Mouse (Mus musculus) hindbrain, embryonic 13.5 days (tissue): ENCODE measurements at regions not wholly inside any gene's neighbourhood (a gene's known extent, or its start where the extent isn't known, plus 50 kb on each side); places are given as distances from the start of the nearest gene placed in this dataset.

ENCODE experiments used
- ATAC-seq: fragments of 200-750 bp; cut with Nextera tagmentation; 2 replicates; pipeline ENCODE4 v1.8.0; 2017; ENCODE audit warnings: moderate TSS enrichment; ENCODE audit not compliant: low FRiP score
- H3K27ac ChIP-seq: fragments of 300-500 bp; sonication (generic); 2 replicates; pipeline ENCODE4 v1.5.1; 2015; ENCODE audit warnings: inconsistent platforms, mild to moderate bottlenecking, moderate library complexity
- H3K27me3 ChIP-seq: fragments of 300-500 bp; sonication (generic); 2 replicates; pipeline ENCODE4 v1.6.1; 2015; ENCODE audit warnings: mild to moderate bottlenecking, inconsistent platforms
- H3K36me3 ChIP-seq: fragments of 300-500 bp; sonication (generic); 2 replicates; pipeline ENCODE4 v1.6.1; 2015; ENCODE audit warnings: mild to moderate bottlenecking, inconsistent platforms
- H3K4me1 ChIP-seq: fragments of 300-500 bp; sonication (generic); replicated peaks from 2 replicates; pipeline ENCODE4 v1.6.1; 2015; ENCODE audit warnings: inconsistent platforms
- H3K4me2 ChIP-seq: fragments of 300-500 bp; sonication (generic); 2 replicates; pipeline ENCODE4 v1.6.1; 2015; ENCODE audit warnings: inconsistent platforms, mild to moderate bottlenecking, moderate library complexity
- H3K4me3 ChIP-seq: fragments of 300-500 bp; sonication (generic); 2 replicates; pipeline ENCODE4 v1.5.1; 2015; ENCODE audit warnings: mild to moderate bottlenecking, inconsistent platforms
- H3K9ac ChIP-seq: fragments of 300-500 bp; sonication (generic); 2 replicates; pipeline ENCODE4 v1.6.1; 2015; ENCODE audit warnings: mild to moderate bottlenecking, inconsistent platforms
- H3K9me3 ChIP-seq: fragments of 300-500 bp; sonication (generic); 2 replicates; pipeline ENCODE4 v1.6.1; 2016; ENCODE audit warnings: inconsistent platforms
- WGBS: fragments of 180-500 bp; shearing (Covaris S2); methylation state at CpG from one replicate; pipeline ENCODE4 v1.1.7; 2015; 5-methylcytosine and 5-hydroxymethylcytosine counted together

DNA sequence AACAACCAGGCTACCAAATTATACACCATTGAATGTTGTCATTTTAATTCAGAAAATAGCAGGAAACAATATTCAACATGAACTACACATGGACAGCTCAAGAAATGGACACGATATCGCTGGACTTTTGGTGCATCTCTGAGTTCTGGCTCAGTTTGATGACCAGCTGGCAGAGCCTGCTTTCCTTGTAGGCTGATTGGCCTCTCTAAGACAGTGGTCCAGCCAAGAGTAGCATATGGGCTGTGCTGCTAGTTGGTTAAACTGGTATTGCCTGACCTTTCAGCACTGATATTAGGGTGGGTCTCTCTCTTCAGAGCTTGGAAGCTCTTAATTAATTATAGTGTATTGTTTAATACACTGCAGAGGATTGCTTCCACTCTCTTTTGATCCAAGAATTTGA is 705.8 kb upstream of the Ddx18 start:
- Histone ChIP-seq H3K4me2 (no peak overlapping the region), H3K27ac (no peak overlapping the region), H3K27me3 (no peaks in the 10 kb centered on the region), H3K4me1 (no peaks in the 10 kb centered on the region), H3K36me3 (no peaks in the 10 kb centered on the region), H3K9ac (no peak overlapping the region), H3K9me3 (no peaks in the 10 kb centered on the region), H3K4me3 (no peak overlapping the region)
- ATAC-seq = no peak
- 85% methylated on average over 2 of the region's 2 CpGs for WGBS

- no peak for ATAC-seq
- Histone ChIP-seq H3K27me3 (no peaks in the 10 kb centered on the region), H3K4me1 (no peaks in the 10 kb centered on the region), H3K27ac (no peak overlapping the region), H3K36me3 (no peaks in the 10 kb centered on the region), H3K9ac (no peak overlapping the region), H3K4me2 (no peak overlapping the region), H3K4me3 (no peak overlapping the region), H3K9me3 (no peaks in the 10 kb centered on the region)
- WGBS = 76% methylated on average over 2 of the region's 2 CpGs
Measured at GRCm38 (mm10) chr1:122243031-122243430, 675.2 kb upstream of the Ddx18 start.

GRCm38 (mm10) chr1:122241511-122241910 is 673.7 kb upstream of the Ddx18 start:
- H3K4me1 ChIP-seq = no peaks in the 10 kb centered on the region
- no peak overlapping the region for H3K9ac ChIP-seq
- H3K36me3 ChIP-seq = no peaks in the 10 kb centered on the region
- no peak overlapping the region for H3K27ac ChIP-seq
- H3K9me3 ChIP-seq = no peaks in the 10 kb centered on the region
- 93% methylated on average over 3 of the region's 3 CpGs for WGBS
- no peak for ATAC-seq
- no peaks in the 10 kb centered on the region for H3K27me3 ChIP-seq
- H3K4me2 ChIP-seq = no peak overlapping the region
- no peak overlapping the region for H3K4me3 ChIP-seq

GRCm38 (mm10) chr1:122230442-122230841 is 662.7 kb upstream of the Ddx18 start:
- Histone ChIP-seq H3K9me3 (no peaks in the 10 kb centered on the region), H3K4me3 (no peak overlapping the region), H3K4me1 (no peaks in the 10 kb centered on the region), H3K4me2 (no peak overlapping the region), H3K9ac (no peak overlapping the region), H3K36me3 (no peaks in the 10 kb centered on the region), H3K27ac (no peak overlapping the region), H3K27me3 (no peaks in the 10 kb centered on the region)
- 89% methylated on average over 4 of the region's 4 CpGs for WGBS
- no peak for ATAC-seq

DNA sequence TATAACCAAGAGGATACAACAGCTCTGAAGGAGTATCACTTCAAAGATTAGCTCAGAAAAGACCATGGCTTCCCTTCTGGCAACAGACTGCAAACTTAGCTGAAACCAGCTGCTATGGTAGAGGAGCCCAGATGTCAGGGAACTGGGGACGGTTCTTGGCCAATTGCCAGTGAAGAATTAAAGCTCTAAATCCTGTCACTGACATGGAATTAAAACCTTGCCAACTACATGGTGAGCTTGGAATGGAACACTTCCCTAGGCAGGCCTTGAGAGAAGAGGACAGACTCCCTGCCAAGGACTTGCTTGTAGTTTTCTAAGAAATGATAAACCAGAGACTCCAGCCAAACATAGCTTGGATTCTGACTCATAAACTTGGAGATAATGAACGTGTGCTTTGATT is 644.7 kb upstream of the Ddx18 start:
- Histone ChIP-seq H3K4me3 (no peak overlapping the region), H3K9me3 (no peaks in the 10 kb centered on the region), H3K27ac (no peak overlapping the region), H3K4me1 (no peaks in the 10 kb centered on the region), H3K4me2 (no peak overlapping the region), H3K36me3 (no peaks in the 10 kb centered on the region), H3K9ac (no peak overlapping the region), H3K27me3 (no peaks in the 10 kb centered on the region)
- 71% methylated on average over 2 of the region's 2 CpGs for WGBS
- ATAC-seq = peak; percentile 24; the same call in 1 of the 2 replicates

DNA sequence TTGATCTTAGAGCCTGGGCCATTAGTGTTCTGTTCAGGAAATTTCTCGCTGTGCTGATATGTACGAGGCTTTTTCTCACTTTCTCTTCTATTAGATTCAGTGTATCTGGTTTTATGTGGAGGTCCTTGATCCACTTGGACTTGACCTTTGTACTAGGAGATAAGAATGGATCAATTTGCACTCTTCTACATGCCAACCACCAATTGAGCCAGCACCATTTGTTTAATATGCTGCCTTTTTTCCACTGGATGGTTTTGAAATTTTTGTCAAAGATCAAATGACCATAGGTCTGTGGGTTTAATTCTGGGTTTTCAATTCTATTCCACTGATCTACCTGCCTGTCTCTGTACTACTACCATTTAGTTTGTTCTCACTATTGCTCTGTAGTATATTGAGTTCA is 640.8 kb upstream of the Ddx18 start:
- WGBS = 88% methylated on average over 2 of the region's 2 CpGs
- Histone ChIP-seq H3K27me3 (no peaks in the 10 kb centered on the region), H3K27ac (no peak overlapping the region), H3K4me1 (no peaks in the 10 kb centered on the region), H3K4me2 (no peak overlapping the region), H3K9me3 (no peaks in the 10 kb centered on the region), H3K36me3 (no peaks in the 10 kb centered on the region), H3K9ac (no peak overlapping the region), H3K4me3 (no peak overlapping the region)
- no peak for ATAC-seq

DNA sequence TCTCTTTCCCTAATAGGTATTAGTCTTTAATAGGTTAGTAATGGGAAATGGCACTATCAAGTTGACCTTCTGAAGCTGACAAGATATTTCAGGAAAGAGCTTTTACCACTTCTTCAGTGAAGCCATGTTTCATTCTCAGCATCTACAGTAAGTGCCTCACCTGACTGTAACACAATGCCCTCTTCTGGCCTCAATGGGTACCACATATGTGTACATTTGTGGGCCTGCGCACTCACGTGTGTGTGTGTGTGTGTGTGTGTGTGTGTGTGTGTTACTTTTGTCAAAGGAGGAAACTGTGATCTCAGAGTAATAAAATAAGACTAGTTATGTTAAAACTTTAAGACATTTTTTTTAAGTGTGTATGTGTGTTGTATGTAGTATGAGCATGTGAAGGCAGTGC is 601.8 kb upstream of the Ddx18 start:
- Histone ChIP-seq H3K27me3 (no peaks in the 10 kb centered on the region), H3K4me3 (no peak overlapping the region), H3K9ac (no peak overlapping the region), H3K36me3 (no peaks in the 10 kb centered on the region), H3K4me2 (no peak overlapping the region), H3K27ac (no peak overlapping the region), H3K4me1 (no peaks in the 10 kb centered on the region), H3K9me3 (no peaks in the 10 kb centered on the region)
- WGBS = 84% methylated on average over 2 of the region's 2 CpGs
- ATAC-seq = no peak

GRCm38 (mm10) chr1:122161798-122162197 is 594.0 kb upstream of the Ddx18 start:
- no peak overlapping the region for H3K27ac ChIP-seq
- no peaks in the 10 kb centered on the region for H3K36me3 ChIP-seq
- H3K4me3 ChIP-seq = no peak overlapping the region
- H3K9me3 ChIP-seq = no peaks in the 10 kb centered on the region
- no peak overlapping the region for H3K9ac ChIP-seq
- no peaks in the 10 kb centered on the region for H3K27me3 ChIP-seq
- no peak for ATAC-seq
- no peaks in the 10 kb centered on the region for H3K4me1 ChIP-seq
- no peak overlapping the region for H3K4me2 ChIP-seq
- 100% methylated on average over 1 of the region's 1 CpGs for WGBS

DNA sequence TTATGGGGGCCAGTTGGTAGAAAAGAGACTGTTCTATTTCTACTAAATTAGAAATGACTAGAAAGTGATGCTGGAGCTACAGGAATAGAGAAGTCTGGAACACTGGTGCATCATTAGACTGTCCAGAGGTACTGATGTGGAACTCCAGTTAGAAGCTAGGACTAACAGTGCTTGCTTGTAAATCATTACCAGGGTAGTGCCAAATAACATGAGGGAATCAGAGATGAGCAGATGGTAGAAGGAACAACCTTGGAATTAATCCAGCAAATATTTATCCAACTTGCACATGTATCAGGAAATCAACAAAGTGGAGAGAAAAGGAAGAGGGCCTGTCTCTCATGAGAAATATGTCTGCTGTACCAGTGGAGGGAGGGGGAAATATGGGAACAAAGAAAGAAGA is 573.6 kb upstream of the Ddx18 start:
- Histone ChIP-seq H3K4me3 (no peak overlapping the region), H3K4me2 (no peak overlapping the region), H3K36me3 (no peaks in the 10 kb centered on the region), H3K27me3 (no peaks in the 10 kb centered on the region), H3K9ac (no peak overlapping the region), H3K4me1 (no peaks in the 10 kb centered on the region), H3K27ac (no peak overlapping the region), H3K9me3 (no peaks in the 10 kb centered on the region)
- no peak for ATAC-seq

- no peaks in the 10 kb centered on the region for H3K4me1 ChIP-seq
- peak overlapping the region; percentile 35; the same call in 1 of the 2 replicates for H3K27ac ChIP-seq
- WGBS = 67% methylated on average over 4 of the region's 4 CpGs
- no peak overlapping the region for H3K9ac ChIP-seq
- no peak overlapping the region for H3K4me3 ChIP-seq
- no peak for ATAC-seq
- no peaks in the 10 kb centered on the region for H3K27me3 ChIP-seq
- no peaks in the 10 kb centered on the region for H3K36me3 ChIP-seq
- H3K4me2 ChIP-seq = no peak overlapping the region
- no peaks in the 10 kb centered on the region for H3K9me3 ChIP-seq
Measured at GRCm38 (mm10) chr1:122123954-122124353, 556.2 kb upstream of the Ddx18 start.

GRCm38 (mm10) chr1:122095726-122096125 is 527.9 kb upstream of the Ddx18 start:
- no peak for ATAC-seq
- Histone ChIP-seq H3K36me3 (no peaks in the 10 kb centered on the region), H3K4me1 (no peaks in the 10 kb centered on the region), H3K27me3 (no peaks in the 10 kb centered on the region), H3K27ac (no peak overlapping the region), H3K4me2 (no peak overlapping the region), H3K9me3 (no peaks in the 10 kb centered on the region), H3K4me3 (no peak overlapping the region), H3K9ac (no peak overlapping the region)
- WGBS = 76% methylated on average over 2 of the region's 2 CpGs

DNA sequence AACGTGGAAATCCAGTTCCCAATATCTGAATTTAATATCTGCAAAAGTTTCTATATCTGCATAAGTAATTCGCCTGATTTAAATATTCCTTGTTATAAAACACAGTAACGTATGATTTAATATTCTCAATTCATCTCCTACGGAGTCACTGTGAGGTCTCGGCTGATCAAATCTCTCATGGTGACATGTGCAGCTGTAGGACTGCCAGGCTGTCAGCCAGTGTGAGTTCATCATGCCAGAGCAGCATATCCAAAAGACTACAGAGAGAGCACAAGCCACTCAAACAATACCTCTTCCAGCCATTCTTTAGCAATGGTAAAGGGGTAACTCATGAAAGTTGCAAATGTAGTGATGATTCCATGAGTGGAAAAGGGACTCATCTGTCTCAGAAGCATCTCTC is 514.7 kb upstream of the Ddx18 start:
- Histone ChIP-seq H3K9ac (no peak overlapping the region), H3K27me3 (no peaks in the 10 kb centered on the region), H3K4me3 (no peak overlapping the region), H3K4me2 (no peak overlapping the region), H3K27ac (no peak overlapping the region), H3K36me3 (no peaks in the 10 kb centered on the region), H3K9me3 (no peaks in the 10 kb centered on the region), H3K4me1 (no peaks in the 10 kb centered on the region)
- no peak for ATAC-seq
- 84% methylated on average over 5 of the region's 5 CpGs for WGBS

DNA sequence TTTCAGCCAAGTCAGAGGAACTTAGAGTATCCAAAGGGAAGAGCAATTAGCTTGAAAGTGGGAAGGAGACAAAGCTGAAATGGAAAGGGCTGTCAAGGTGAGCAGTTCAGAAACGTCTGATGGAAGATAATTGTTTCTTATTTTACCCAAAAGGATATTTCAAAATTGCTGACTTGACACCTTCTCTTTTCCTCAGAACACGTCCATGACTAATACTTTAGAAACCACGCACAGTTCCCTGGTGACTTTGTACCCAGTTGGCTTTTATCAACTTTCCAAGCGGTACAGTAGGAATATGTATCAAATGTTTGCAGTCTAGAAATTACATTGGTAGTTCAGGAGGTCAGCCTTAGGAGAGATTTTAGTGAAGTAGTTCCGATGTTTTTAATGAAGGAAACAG is 508.3 kb upstream of the Ddx18 start:
- no peaks in the 10 kb centered on the region for H3K27me3 ChIP-seq
- no peak overlapping the region for H3K4me3 ChIP-seq
- no peak overlapping the region for H3K27ac ChIP-seq
- no peaks in the 10 kb centered on the region for H3K9me3 ChIP-seq
- no peak for ATAC-seq
- WGBS = 86% methylated on average over 5 of the region's 5 CpGs
- no peaks in the 10 kb centered on the region for H3K4me1 ChIP-seq
- H3K4me2 ChIP-seq = no peak overlapping the region
- H3K9ac ChIP-seq = no peak overlapping the region
- H3K36me3 ChIP-seq = no peaks in the 10 kb centered on the region

- 71% methylated on average over 1 of the region's 1 CpGs for WGBS
- Histone ChIP-seq H3K27ac (no peak overlapping the region), H3K27me3 (no peaks in the 10 kb centered on the region), H3K9me3 (no peaks in the 10 kb centered on the region), H3K36me3 (no peaks in the 10 kb centered on the region), H3K4me1 (no peaks in the 10 kb centered on the region), H3K4me3 (no peak overlapping the region), H3K4me2 (no peak overlapping the region), H3K9ac (no peak overlapping the region)
- no peak for ATAC-seq
Measured at GRCm38 (mm10) chr1:122055146-122055545, 487.4 kb upstream of the Ddx18 start.
